Mouse (Mus musculus): ENCODE results near the gene Mrpl38.

DNA sequence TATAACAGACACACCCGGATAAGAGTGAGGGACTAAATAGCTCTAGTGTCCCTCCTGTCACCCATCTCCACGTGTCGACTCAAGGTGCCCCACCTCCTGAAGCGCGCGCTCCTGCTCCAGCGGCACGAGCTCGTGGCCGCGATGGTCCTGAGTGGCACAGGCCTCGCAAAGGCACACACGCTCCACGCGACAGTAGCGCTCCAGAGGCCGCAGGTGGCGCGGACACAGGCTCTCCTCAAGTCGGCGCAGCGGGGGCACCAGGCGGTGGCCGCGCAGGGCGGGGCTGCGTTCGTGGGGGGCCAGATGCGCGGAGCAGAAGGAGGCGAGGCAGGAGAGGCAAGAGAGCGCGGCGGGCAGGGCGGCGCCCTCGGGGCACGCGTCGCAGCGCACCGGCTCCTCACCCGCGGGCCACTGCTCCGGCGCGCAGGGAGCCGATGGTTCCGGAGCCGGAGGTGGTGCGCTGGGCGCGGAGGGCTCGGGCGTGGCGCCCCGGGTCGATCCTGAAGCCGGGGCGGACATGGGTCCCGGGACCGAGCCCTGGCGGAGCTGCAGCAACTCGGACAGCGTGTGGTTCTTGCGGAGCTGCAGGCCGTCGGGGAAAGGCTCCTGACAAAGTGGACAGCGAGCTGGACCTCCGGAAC, 29.1 kb downstream of the Mrpl38 start:
- TF ChIP-seq CTCF (IDR thresholded peaks at IDR 0.05; ENCODE audit: insufficient read depth, low read depth, low read length) (no peak), POLR2A (IDR thresholded peaks at IDR 0.05; ENCODE audit: insufficient read depth, low read depth, low read length) (no peak)
